Mouse (Mus musculus) neural tube, embryonic 11.5 days (tissue): ENCODE data around the gene Cers6. TPM values are rescaled to one million over a fixed set of nuclear protein-coding genes. Genes with fewer than 3 reads are reported as not detected.

Experiments
- ATAC-seq: fragments of 200-750 bp; cut with Nextera tagmentation; 2 replicates; pipeline ENCODE4 v1.8.0; 2017; ENCODE audit warnings: moderate number of reproducible peaks, mild to moderate bottlenecking, moderate TSS enrichment, moderate library complexity; ENCODE audit not compliant: insufficient read depth, low FRiP score, low TSS enrichment
- DNase-seq: peaks from one replicate; pipeline ENCODE4 v3.0.0-alpha.2; 2015; ENCODE audit warnings: low spot score
- H3K27ac ChIP-seq: fragments of 300-500 bp; sonication (generic); 2 replicates; pipeline ENCODE4 v1.5.1; 2014; ENCODE audit warnings: low read depth, mild to moderate bottlenecking, low read length
- H3K27me3 ChIP-seq: fragments of 300-500 bp; sonication (generic); 2 replicates; pipeline ENCODE4 v1.6.1; 2014; ENCODE audit warnings: mild to moderate bottlenecking, low read length, mixed read lengths; ENCODE audit not compliant: control insufficient read depth, insufficient read depth
- H3K36me3 ChIP-seq: fragments of 300-500 bp; sonication (generic); 2 replicates; pipeline ENCODE4 v1.6.1; 2014; ENCODE audit warnings: mild to moderate bottlenecking, low read length, moderate library complexity, mixed read lengths; ENCODE audit not compliant: control insufficient read depth, insufficient read depth
- H3K4me1 ChIP-seq: fragments of 300-500 bp; sonication (generic); 2 replicates; pipeline ENCODE4 v1.6.1; 2014; ENCODE audit warnings: low read length, mixed read lengths; ENCODE audit not compliant: control insufficient read depth, insufficient read depth
- H3K4me2 ChIP-seq: fragments of 300-500 bp; sonication (generic); 2 replicates; pipeline ENCODE4 v1.6.1; 2014; ENCODE audit warnings: low read depth, mild to moderate bottlenecking, moderate library complexity
- H3K4me3 ChIP-seq: fragments of 300-500 bp; sonication (generic); 2 replicates; pipeline ENCODE4 v1.5.1; 2014; ENCODE audit warnings: low read depth, low read length
- H3K9ac ChIP-seq: fragments of 300-500 bp; sonication (generic); 2 replicates; pipeline ENCODE4 v1.6.1; 2014; ENCODE audit warnings: mild to moderate bottlenecking, low read length
- H3K9me3 ChIP-seq: fragments of 300-500 bp; sonication (generic); 2 replicates; pipeline ENCODE4 v1.6.1; 2016; ENCODE audit warnings: low read length; ENCODE audit not compliant: control insufficient read depth
- WGBS: fragments of 180-500 bp; shearing (Covaris S2); extraction: QIAGEN DNeasy Blood & Tissue Kit; methylation state at CpG from one replicate; pipeline ENCODE4 v1.1.7; 2014; 5-methylcytosine and 5-hydroxymethylcytosine counted together
- polyA plus RNA-seq: library from polyadenylated mRNA; unstranded; fragments of >200 nt; fragmentation: Nextera tagmentation; extraction: Ambion mirVana; gene quantifications from 2 replicates; pipeline ENCODE4 v1.2.1, GENCODE M21; 2014

Cers6 gene
- polyA plus RNA-seq, 1 experiment from 2014 or later, result 64.9 TPM

DNA sequence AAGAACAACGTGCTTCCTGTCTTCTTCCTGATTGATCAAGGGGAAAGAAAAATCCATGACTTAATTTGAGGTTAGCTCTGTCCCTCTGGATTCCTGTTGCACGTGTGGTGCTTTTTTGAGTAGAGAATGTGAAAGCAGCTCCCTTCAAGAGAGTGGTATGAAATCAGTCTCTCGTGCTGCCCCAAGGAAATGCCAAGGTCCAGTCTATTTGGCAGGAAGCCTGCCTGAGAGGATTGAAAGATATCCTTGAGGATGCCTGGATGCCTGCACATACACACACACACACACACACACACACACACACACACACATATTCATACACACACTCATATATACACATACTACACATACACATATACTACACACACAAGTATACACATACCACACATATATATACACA lies 287.4 kb downstream of the Cers6 start:
- Histone ChIP-seq H3K9ac (no peak overlapping the region), H3K36me3 (no peaks in the 10 kb centered on the region), H3K4me3 (no peak overlapping the region), H3K4me1 (0 out of 2 replicates have a peak, but pooled peaks cover 3% of the 10 kb centered on the region), H3K27me3 (no peaks in the 10 kb centered on the region), H3K4me2 (no peak overlapping the region), H3K9me3 (no peaks in the 10 kb centered on the region), H3K27ac (no peak overlapping the region)
- WGBS, result 79% methylated on average over 3 of the region's 3 CpGs
- DNase-seq (no peak), ATAC-seq (no peak)

DNA sequence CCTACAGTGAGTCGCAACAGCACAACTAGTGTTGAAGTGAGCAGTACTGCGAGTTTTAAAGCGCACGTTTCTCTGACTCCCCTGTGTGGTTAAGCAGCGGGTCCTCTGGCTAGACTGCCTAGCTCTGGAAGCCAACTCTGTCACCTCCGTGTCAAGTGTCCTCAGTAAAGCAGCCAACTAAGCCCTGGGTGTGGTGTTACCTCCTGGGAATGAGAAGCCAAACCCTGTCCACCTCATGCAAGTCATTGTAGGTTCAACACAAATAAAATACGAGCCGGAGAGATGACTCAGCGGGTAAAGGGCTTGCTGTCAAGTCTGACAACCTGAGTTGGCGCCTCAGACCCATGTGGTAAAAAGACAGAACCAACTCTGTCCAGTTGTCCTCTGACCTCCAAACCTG lies 287.9 kb downstream of the Cers6 start:
- Histone ChIP-seq H3K4me2 (no peak overlapping the region), H3K9me3 (no peaks in the 10 kb centered on the region), H3K4me3 (no peak overlapping the region), H3K27ac (no peak overlapping the region), H3K27me3 (no peaks in the 10 kb centered on the region), H3K9ac (no peak overlapping the region), H3K36me3 (no peaks in the 10 kb centered on the region), H3K4me1 (0 out of 2 replicates have a peak, but pooled peaks cover 3% of the 10 kb centered on the region)
- ATAC-seq (no peak), DNase-seq (no peak)
- 85% methylated on average over 10 of the region's 10 CpGs for WGBS

DNA sequence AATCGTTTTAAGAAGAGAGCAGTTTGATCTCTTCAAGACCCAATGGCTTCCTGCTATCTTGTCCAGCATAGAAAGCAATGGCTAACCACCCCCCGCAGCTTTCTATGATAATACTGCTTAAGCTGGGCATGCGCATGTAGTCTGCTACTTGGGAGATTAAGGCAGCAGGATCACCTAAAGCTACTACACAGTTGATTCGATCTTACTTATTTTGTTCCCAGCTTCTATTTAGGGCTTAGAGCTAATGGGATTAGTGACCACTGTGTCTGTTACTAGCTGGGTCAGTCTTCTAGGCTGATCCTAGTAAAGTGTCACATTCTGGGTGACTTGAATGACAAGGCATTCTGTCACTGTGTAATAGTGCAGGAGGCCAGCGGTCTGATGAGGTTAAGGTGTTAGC lies 289.6 kb downstream of the Cers6 start:
- H3K27me3 ChIP-seq, result no peaks in the 10 kb centered on the region
- no peak overlapping the region for H3K27ac ChIP-seq
- DNase-seq, result no peak
- H3K36me3 ChIP-seq, result no peaks in the 10 kb centered on the region
- H3K4me1 ChIP-seq, result no peaks in the 10 kb centered on the region
- H3K4me2 ChIP-seq, result no peak overlapping the region
- ATAC-seq, result no peak
- no peak overlapping the region for H3K4me3 ChIP-seq
- H3K9ac ChIP-seq, result no peak overlapping the region
- 84% methylated on average over 5 of the region's 5 CpGs for WGBS
- no peaks in the 10 kb centered on the region for H3K9me3 ChIP-seq

DNA sequence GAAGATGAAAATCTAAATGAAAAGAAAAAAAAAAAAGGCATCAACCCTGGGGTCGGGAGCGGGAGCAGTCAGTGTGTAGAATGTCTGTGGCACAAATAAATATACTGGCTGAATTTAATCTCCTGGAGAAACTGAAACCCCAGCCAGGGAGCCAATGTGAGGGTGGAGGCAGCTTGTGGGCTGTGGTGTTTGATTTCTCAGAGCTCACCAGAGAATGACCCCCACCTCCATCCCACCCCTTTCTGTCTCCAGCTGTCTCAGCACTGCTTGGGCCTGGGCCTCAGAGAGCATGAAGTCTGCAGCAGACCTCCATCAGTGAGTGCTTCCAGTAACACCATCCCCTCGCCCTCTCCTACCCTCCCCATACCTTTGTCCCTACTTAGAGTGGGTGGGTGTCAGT lies 294.6 kb downstream of the Cers6 start:
- no peak overlapping the region for H3K27ac ChIP-seq
- no peak overlapping the region for H3K9ac ChIP-seq
- 62% methylated on average over 3 of the region's 3 CpGs for WGBS
- DNase-seq (no peak), ATAC-seq (no peak)
- H3K4me3 ChIP-seq, result no peak overlapping the region
- no peaks in the 10 kb centered on the region for H3K9me3 ChIP-seq
- H3K27me3 ChIP-seq, result no peaks in the 10 kb centered on the region
- H3K4me1 ChIP-seq, result no peaks in the 10 kb centered on the region
- no peak overlapping the region for H3K4me2 ChIP-seq
- no peaks in the 10 kb centered on the region for H3K36me3 ChIP-seq

DNA sequence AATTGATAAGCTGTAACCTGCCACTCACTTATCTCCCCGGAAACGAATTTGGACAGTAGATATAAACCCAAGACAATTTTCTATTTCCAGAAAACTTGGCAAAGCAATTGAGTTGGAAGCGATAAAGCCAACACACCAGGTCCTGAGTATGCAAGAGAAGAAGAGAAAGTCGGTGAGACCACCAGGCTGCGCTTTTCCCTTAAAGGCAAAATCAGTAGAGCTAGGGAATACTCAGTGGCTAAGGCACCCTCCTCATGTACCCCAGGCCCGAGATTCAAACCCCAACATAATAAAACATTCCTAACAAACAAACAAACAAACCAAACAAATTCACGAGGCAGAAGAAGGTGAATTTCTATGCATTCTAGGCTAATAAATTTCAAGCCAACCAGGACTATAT lies 295.0 kb downstream of the Cers6 start:
- Histone ChIP-seq H3K4me1 (no peaks in the 10 kb centered on the region), H3K4me3 (no peak overlapping the region), H3K4me2 (no peak overlapping the region), H3K9me3 (no peaks in the 10 kb centered on the region), H3K9ac (no peak overlapping the region), H3K27ac (no peak overlapping the region), H3K36me3 (no peaks in the 10 kb centered on the region), H3K27me3 (no peaks in the 10 kb centered on the region)
- 74% methylated on average over 7 of the region's 7 CpGs for WGBS
- no peak for DNase-seq
- ATAC-seq, result no peak

DNA sequence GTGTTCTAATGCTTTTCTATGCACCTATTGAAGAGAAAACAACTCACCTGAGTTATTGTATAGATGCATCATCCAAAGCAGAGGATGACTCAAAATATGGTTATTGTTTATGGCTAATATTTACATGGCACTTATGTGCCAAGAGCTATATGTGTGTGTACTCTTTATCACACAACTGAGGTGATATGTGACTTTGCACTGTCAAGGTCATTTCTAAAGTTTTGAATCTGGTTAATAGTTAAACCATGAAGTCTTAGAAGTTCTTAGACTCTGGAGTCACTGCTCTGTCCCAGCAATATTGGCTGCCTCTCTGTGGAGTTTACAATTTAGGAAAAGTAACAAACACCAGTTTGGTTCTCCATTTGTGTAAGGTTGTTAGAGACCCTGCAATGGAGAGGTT lies 297.7 kb downstream of the Cers6 start:
- DNase-seq, result no peak
- Histone ChIP-seq H3K9ac (no peak overlapping the region), H3K27ac (no peak overlapping the region), H3K9me3 (no peaks in the 10 kb centered on the region), H3K4me1 (no peaks in the 10 kb centered on the region), H3K4me2 (no peak overlapping the region), H3K4me3 (no peak overlapping the region), H3K27me3 (no peaks in the 10 kb centered on the region), H3K36me3 (no peaks in the 10 kb centered on the region)
- ATAC-seq, result no peak

Other genes with a start within 250 kb of the Cers6 start
- not detected in 2 replicates for gene 4932414N04Rik, start 205.0 kb upstream of the Cers6 start, polyA plus RNA-seq